ENCODE assay signal across 10 mouse cellular contexts in genomic region chr7:142480661-142481060, GRCm38 (mm10). TPM values are rescaled to one million over a fixed set of nuclear protein-coding genes. Genes with fewer than 3 reads are reported as not detected.
A peak's percentile ranks its signal among the peaks of the same experiment; 100 is the strongest.
DNase-seq lines count a peak whose midpoint lies in the region; ATAC-seq lines count a peak whose summit lies in the region.
"Had no signal": no experiment of that assay in that cellular context is flagged by ENCODE, and none has a peak within 500 bp of the region (broad histone marks: within the 10 kb centered on the region; RNA-seq: fewer than 3 reads in every experiment).

No protein-coding gene starts in this region.

- DNase-seq in forebrain, embryonic 10.5 days (ENCODE audit: extremely low spot score, low spot score), result no peak
- no peak for DNase-seq in forebrain, embryonic 14.5 days (ENCODE audit: low spot score)
- no peak for DNase-seq in liver, embryonic 11.5 days (ENCODE audit: low spot score)
- DNase-seq in liver, result no peak
- DNase-seq in limb, embryonic 11.5 days (ENCODE audit: low spot score), result no peak
- no peak for DNase-seq in ovary, postnatal 14 days (ENCODE audit: low spot score)
- DNase-seq in retina, postnatal 1 day, result no peak

- no peak overlapping the region for H3K9ac ChIP-seq in forebrain, embryonic 14.5 days (ENCODE audit: low read length)
- H3K9ac ChIP-seq in liver, embryonic 11.5 days (ENCODE audit: low read depth, low read length), result no peak overlapping the region
- H3K9ac ChIP-seq in embryonic facial prominence, embryonic 13.5 days, result 0 out of 2 replicates have a peak overlapping the region, but pooled peaks have one; percentile 71
- no peak overlapping the region for H3K9ac ChIP-seq in limb, embryonic 11.5 days (ENCODE audit: low read length)

- no peaks in the 10 kb centered on the region for H3K9me3 ChIP-seq in forebrain, embryonic 10.5 days
- H3K9me3 ChIP-seq in forebrain, embryonic 14.5 days (replicated peaks; ENCODE audit: control insufficient read depth, low read length), result no peaks in the 10 kb centered on the region
- no peaks in the 10 kb centered on the region for H3K9me3 ChIP-seq in liver, embryonic 11.5 days (ENCODE audit: control insufficient read depth, low read length)
- H3K9me3 ChIP-seq in embryonic facial prominence, embryonic 13.5 days, result no peaks in the 10 kb centered on the region
- H3K9me3 ChIP-seq in limb, embryonic 11.5 days (ENCODE audit: control insufficient read depth, low read length), result no peaks in the 10 kb centered on the region
- H3K9me3 ChIP-seq: forebrain, embryonic 15.5 days had no signal

- no peaks in the 10 kb centered on the region for H3K36me3 ChIP-seq in forebrain, embryonic 10.5 days (replicated peaks)
- H3K36me3 ChIP-seq in forebrain, embryonic 14.5 days (ENCODE audit: control insufficient read depth, insufficient read depth, low read length), result no peaks in the 10 kb centered on the region
- no peaks in the 10 kb centered on the region for H3K36me3 ChIP-seq in liver, embryonic 11.5 days (ENCODE audit: control insufficient read depth, insufficient read depth, low read length)
- H3K36me3 ChIP-seq in embryonic facial prominence, embryonic 13.5 days, result no peaks in the 10 kb centered on the region; the same call in 1 of the 2 replicates
- no peaks in the 10 kb centered on the region; the same call in 1 of the 2 replicates for H3K36me3 ChIP-seq in limb, embryonic 11.5 days (ENCODE audit: control insufficient read depth, insufficient read depth, low read length)
- H3K36me3 ChIP-seq: forebrain, embryonic 15.5 days had no signal

- no peak for ATAC-seq in forebrain, embryonic 14.5 days
- no peak for ATAC-seq in liver, embryonic 11.5 days (replicated peaks; ENCODE audit: low FRiP score)
- no peak for ATAC-seq in embryonic facial prominence, embryonic 13.5 days (ENCODE audit: insufficient number of reproducible peaks, insufficient read depth, low FRiP score, low TSS enrichment, low read depth)
- ATAC-seq in limb, embryonic 11.5 days (ENCODE audit: insufficient number of reproducible peaks, low FRiP score, low TSS enrichment, low read depth), result no peak

- H3K27me3 ChIP-seq in forebrain, embryonic 10.5 days (ENCODE audit: poor library complexity, severe bottlenecking), result peaks cover 16% of the 10 kb centered on the region; the same call in 1 of the 2 replicates
- H3K27me3 ChIP-seq in forebrain, embryonic 14.5 days (replicated peaks; ENCODE audit: control insufficient read depth, insufficient read depth, low read length), result no peaks in the 10 kb centered on the region
- peaks cover 4% of the 10 kb centered on the region; the same call in 1 of the 2 replicates for H3K27me3 ChIP-seq in liver, embryonic 11.5 days (replicated peaks; ENCODE audit: control insufficient read depth, insufficient read depth, low read length)
- no peaks in the 10 kb centered on the region for H3K27me3 ChIP-seq in embryonic facial prominence, embryonic 13.5 days
- H3K27me3 ChIP-seq in limb, embryonic 11.5 days (ENCODE audit: control insufficient read depth, insufficient read depth, low read length), result no peaks in the 10 kb centered on the region
- H3K27me3 ChIP-seq: forebrain, embryonic 15.5 days had no signal

- H3K4me3 ChIP-seq in forebrain, embryonic 10.5 days, result no peak overlapping the region
- no peak overlapping the region for H3K4me3 ChIP-seq in forebrain, embryonic 14.5 days (ENCODE audit: low read depth, low read length)
- H3K4me3 ChIP-seq in liver, embryonic 11.5 days (ENCODE audit: low read depth, low read length), result no peak overlapping the region
- H3K4me3 ChIP-seq in embryonic facial prominence, embryonic 13.5 days, result no peak overlapping the region
- H3K4me3 ChIP-seq in limb, embryonic 11.5 days (ENCODE audit: low read depth, low read length), result no peak overlapping the region

- WGBS in forebrain, embryonic 10.5 days, result 93% methylated on average over 3 of the region's 3 CpGs
- 90% methylated on average over 3 of the region's 3 CpGs for WGBS in forebrain, embryonic 14.5 days
- 91% methylated on average over 3 of the region's 3 CpGs for WGBS in liver, embryonic 11.5 days
- 94% methylated on average over 3 of the region's 3 CpGs for WGBS in embryonic facial prominence, embryonic 13.5 days
- 96% methylated on average over 3 of the region's 3 CpGs for WGBS in limb, embryonic 11.5 days

- peak overlapping the region; percentile 93 for H3K27ac ChIP-seq in forebrain, embryonic 10.5 days
- no peak overlapping the region for H3K27ac ChIP-seq in forebrain, embryonic 14.5 days (ENCODE audit: low read depth, low read length)
- peak overlapping the region; percentile 84 for H3K27ac ChIP-seq in liver, embryonic 11.5 days (ENCODE audit: low read depth, low read length)
- peak overlapping the region; percentile 99 for H3K27ac ChIP-seq in embryonic facial prominence, embryonic 13.5 days
- peak overlapping the region; percentile 87 for H3K27ac ChIP-seq in limb, embryonic 11.5 days (replicated peaks; ENCODE audit: low read depth, low read length)

- no peak overlapping the region for H3K4me2 ChIP-seq in forebrain, embryonic 14.5 days (ENCODE audit: low read length)
- no peak overlapping the region for H3K4me2 ChIP-seq in liver, embryonic 11.5 days
- H3K4me2 ChIP-seq in embryonic facial prominence, embryonic 13.5 days, result no peak overlapping the region
- H3K4me2 ChIP-seq in limb, embryonic 11.5 days (ENCODE audit: low read depth, severe bottlenecking), result no peak overlapping the region

- H3K4me1 ChIP-seq in forebrain, embryonic 10.5 days, result peaks cover 43% of the 10 kb centered on the region
- H3K4me1 ChIP-seq in forebrain, embryonic 14.5 days (ENCODE audit: control insufficient read depth, insufficient read depth, low read length), result peaks cover 19% of the 10 kb centered on the region
- peaks cover 26% of the 10 kb centered on the region for H3K4me1 ChIP-seq in liver, embryonic 11.5 days (replicated peaks; ENCODE audit: control insufficient read depth, insufficient read depth, low read length)
- peaks cover 54% of the 10 kb centered on the region for H3K4me1 ChIP-seq in embryonic facial prominence, embryonic 13.5 days
- H3K4me1 ChIP-seq in limb, embryonic 11.5 days (ENCODE audit: control insufficient read depth, insufficient read depth, low read length), result peaks cover 41% of the 10 kb centered on the region

RNA-seq across cellular contexts. Expression of gene Tnnt3, which starts 18.0 kb away (rescaled TPM):
- polyA plus RNA-seq in forebrain, embryonic 10.5 days (2016; fragmentation: Nextera tagmentation; extraction: Ambion mirVana), result 0.33 and 1.1 TPM in 2 replicates
- 0.42 and 0.53 TPM in 2 replicates for polyA plus RNA-seq in forebrain, embryonic 14.5 days (2014; fragmentation: Nextera tagmentation; extraction: Ambion mirVana)
- polyA plus RNA-seq in liver, embryonic 11.5 days (2014; fragmentation: Nextera tagmentation; extraction: Ambion mirVana), result 1.5 and 2.4 TPM in 2 replicates
- polyA plus RNA-seq in embryonic facial prominence, embryonic 13.5 days (2015; fragmentation: Nextera tagmentation; extraction: Ambion mirVana), result 3.8 and 5.8 TPM in 2 replicates
- polyA plus RNA-seq in limb, embryonic 11.5 days (2014; fragmentation: Nextera tagmentation; extraction: Ambion mirVana), result 8.0 and 10.8 TPM in 2 replicates

RNA-seq across cellular contexts. Expression of gene Lsp1, which starts 20.1 kb away (rescaled TPM):
- 10.7 and 12.0 TPM in 2 replicates for polyA plus RNA-seq in forebrain, embryonic 10.5 days (2016; fragmentation: Nextera tagmentation; extraction: Ambion mirVana)
- polyA plus RNA-seq in forebrain, embryonic 14.5 days (2014; fragmentation: Nextera tagmentation; extraction: Ambion mirVana), result 5.8 and 5.9 TPM in 2 replicates
- 19.2 and 20.7 TPM in 2 replicates for polyA plus RNA-seq in liver, embryonic 11.5 days (2014; fragmentation: Nextera tagmentation; extraction: Ambion mirVana)
- polyA plus RNA-seq in embryonic facial prominence, embryonic 13.5 days (2015; fragmentation: Nextera tagmentation; extraction: Ambion mirVana), result 28.5 and 29.2 TPM in 2 replicates
- 22.8 and 23.3 TPM in 2 replicates for polyA plus RNA-seq in limb, embryonic 11.5 days (2014; fragmentation: Nextera tagmentation; extraction: Ambion mirVana)

RNA-seq across cellular contexts. Expression of gene Tnni2, which starts 39.1 kb away (rescaled TPM):
- 0.46 and 1.4 TPM in 2 replicates for polyA plus RNA-seq in forebrain, embryonic 10.5 days (2016; fragmentation: Nextera tagmentation; extraction: Ambion mirVana)
- 0.67 and 0.82 TPM in 2 replicates for polyA plus RNA-seq in forebrain, embryonic 14.5 days (2014; fragmentation: Nextera tagmentation; extraction: Ambion mirVana)
- polyA plus RNA-seq in liver, embryonic 11.5 days (2014; fragmentation: Nextera tagmentation; extraction: Ambion mirVana), result 1.9 and 3.7 TPM in 2 replicates
- 7.7 and 8.4 TPM in 2 replicates for polyA plus RNA-seq in embryonic facial prominence, embryonic 13.5 days (2015; fragmentation: Nextera tagmentation; extraction: Ambion mirVana)
- 7.0 and 10.3 TPM in 2 replicates for polyA plus RNA-seq in limb, embryonic 11.5 days (2014; fragmentation: Nextera tagmentation; extraction: Ambion mirVana)

RNA-seq across cellular contexts. Expression of gene Syt8, which starts 46.0 kb away (rescaled TPM):
- 0.18 TPM in 1 of 2 replicates, not detected in the other for polyA plus RNA-seq in forebrain, embryonic 10.5 days (2016; fragmentation: Nextera tagmentation; extraction: Ambion mirVana)
- not detected in 2 replicates for polyA plus RNA-seq in forebrain, embryonic 14.5 days (2014; fragmentation: Nextera tagmentation; extraction: Ambion mirVana)
- polyA plus RNA-seq in liver, embryonic 11.5 days (2014; fragmentation: Nextera tagmentation; extraction: Ambion mirVana), result 0.41 and 0.42 TPM in 2 replicates
- 0.37 and 0.66 TPM in 2 replicates for polyA plus RNA-seq in embryonic facial prominence, embryonic 13.5 days (2015; fragmentation: Nextera tagmentation; extraction: Ambion mirVana)
- polyA plus RNA-seq in limb, embryonic 11.5 days (2014; fragmentation: Nextera tagmentation; extraction: Ambion mirVana), result 0.62 TPM in 1 of 2 replicates, not detected in the other
- polyA plus RNA-seq: forebrain, embryonic 15.5 days; neural tube, embryonic 14.5 days had no signal

RNA-seq across cellular contexts. Expression of gene Mrpl23, which starts 51.8 kb away (rescaled TPM):
- 15.8 and 16.1 TPM in 2 replicates for polyA plus RNA-seq in forebrain, embryonic 10.5 days (2016; fragmentation: Nextera tagmentation; extraction: Ambion mirVana)
- polyA plus RNA-seq in forebrain, embryonic 14.5 days (2014; fragmentation: Nextera tagmentation; extraction: Ambion mirVana), result 21.7 and 28.7 TPM in 2 replicates
- polyA plus RNA-seq in liver, embryonic 11.5 days (2014; fragmentation: Nextera tagmentation; extraction: Ambion mirVana), result 20.8 and 22.2 TPM in 2 replicates
- polyA plus RNA-seq in embryonic facial prominence, embryonic 13.5 days (2015; fragmentation: Nextera tagmentation; extraction: Ambion mirVana), result 36.0 and 36.7 TPM in 2 replicates
- 17.8 and 19.7 TPM in 2 replicates for polyA plus RNA-seq in limb, embryonic 11.5 days (2014; fragmentation: Nextera tagmentation; extraction: Ambion mirVana)
